Mouse (Mus musculus) MEL (cell line): ENCODE results near the gene Cd180. TPM values are rescaled to one million over a fixed set of nuclear protein-coding genes. Genes with fewer than 3 reads are reported as not detected.

Source experiments
- DNase-seq: peaks from one replicate; pipeline ENCODE4 v3.0.0; 2011; ENCODE audit warnings: low read depth, low spot score
- H3K27ac ChIP-seq: 2 replicates; pipeline ENCODE4 v1.5.1; 2012; ENCODE audit warnings: low read depth, mild to moderate bottlenecking, control low read depth, low read length, moderate library complexity; ENCODE audit not compliant: control insufficient read depth
- H3K27me3 ChIP-seq, 2 experiments: fragments of 150-350 bp in 1 of 2; sonication (generic) in 1 of 2; 2 replicates each; pipeline ENCODE4 v1.6.1; 2012; ENCODE audit warnings: low read length in 2 of 2, mild to moderate bottlenecking in 2 of 2, improper control_type of control experiment in 1 of 2, moderate library complexity in 1 of 2; ENCODE audit not compliant: insufficient read depth in 2 of 2, control insufficient read depth in 1 of 2
- H3K36me3 ChIP-seq, 2 experiments: 2 replicates each; pipeline ENCODE4 v1.6.1; 2012 to 2014; ENCODE audit warnings: low read length in 2 of 2, improper control_type of control experiment in 1 of 2, inconsistent platforms in 1 of 2, mild to moderate bottlenecking in 1 of 2; ENCODE audit not compliant: insufficient read depth in 2 of 2, control insufficient read depth in 1 of 2
- H3K4me1 ChIP-seq, 2 experiments: fragments of 150-350 bp in 1 of 2; sonication (generic) in 1 of 2; 2 replicates each; pipeline ENCODE4 v1.6.1; 2012; ENCODE audit warnings: low read length in 2 of 2, improper control_type of control experiment in 1 of 2, mild to moderate bottlenecking in 1 of 2; ENCODE audit not compliant: insufficient read depth in 2 of 2, control insufficient read depth in 1 of 2
- H3K4me3 ChIP-seq, 2 experiments: fragments of 150-350 bp in 1 of 2; sonication (generic) in 1 of 2; 2 replicates each; pipeline ENCODE4 v1.5.1; 2012; ENCODE audit warnings: low read depth in 2 of 2, low read length in 2 of 2, mild to moderate bottlenecking in 2 of 2, moderate library complexity in 2 of 2, control low read depth in 1 of 2, improper control_type of control experiment in 1 of 2; ENCODE audit not compliant: control insufficient read depth in 1 of 2, insufficient read depth in 1 of 2
- H3K79me2 ChIP-seq: 2 replicates; pipeline ENCODE4 v1.6.1; 2012; ENCODE audit warnings: mild to moderate bottlenecking, low read length, moderate library complexity; ENCODE audit not compliant: control insufficient read depth, poor library complexity, insufficient read depth
- H3K9ac ChIP-seq: 2 replicates; pipeline ENCODE4 v1.6.1; 2012; ENCODE audit warnings: low read depth, mild to moderate bottlenecking, control low read depth, low read length, moderate library complexity; ENCODE audit not compliant: control insufficient read depth, poor library complexity, severe bottlenecking
- H3K9me3 ChIP-seq: fragments of 150-350 bp; sonication (generic); replicated peaks from 2 replicates; pipeline ENCODE4 v1.6.1; 2012; ENCODE audit warnings: mild to moderate bottlenecking, low read length, improper control_type of control experiment, moderate library complexity; ENCODE audit not compliant: insufficient read depth
- CHD1 ChIP-seq: IDR thresholded peaks from 2 replicates; pipeline ENCODE4 v1.6.1; 2012; ENCODE audit warnings: low read depth, mild to moderate bottlenecking, inconsistent platforms, low read length, improper control_type of control experiment
- CHD2 ChIP-seq: IDR thresholded peaks from 2 replicates; pipeline ENCODE4 v1.6.1; 2011; ENCODE audit warnings: low read length, improper control_type of control experiment
- CTCF ChIP-seq, 3 experiments: IDR thresholded peaks in 2 of 3; conservative IDR thresholded peaks in 1 of 3; 2 replicates each; pipeline ENCODE4 v1.5.1; 2011 to 2012; ENCODE audit warnings: low read length in 3 of 3, low read depth in 2 of 3, mild to moderate bottlenecking in 2 of 3, improper control_type of control experiment in 1 of 3, inconsistent platforms in 1 of 3, mixed read lengths in 1 of 3, moderate library complexity in 1 of 3; ENCODE audit not compliant: control insufficient read depth in 1 of 3, insufficient read depth in 1 of 3, poor library complexity in 1 of 3, severe bottlenecking in 1 of 3
- ELF1 ChIP-seq: IDR thresholded peaks from 2 replicates; pipeline ENCODE4 v1.6.1; 2014; ENCODE audit warnings: low read depth, mild to moderate bottlenecking, inconsistent platforms, low read length, improper control_type of control experiment, moderate library complexity
- EP300 ChIP-seq, 2 experiments: IDR thresholded peaks; 2 replicates each; pipeline ENCODE4 v1.6.1; 2011; ENCODE audit warnings: improper control_type of control experiment in 2 of 2, low read length in 2 of 2, low read depth in 1 of 2, mild to moderate bottlenecking in 1 of 2
- ETS1 ChIP-seq: IDR thresholded peaks from 2 replicates; pipeline ENCODE4 v1.6.1; 2012; ENCODE audit warnings: low read depth, mild to moderate bottlenecking, inconsistent platforms, low read length, improper control_type of control experiment, moderate library complexity
- GABPA ChIP-seq: IDR thresholded peaks from 2 replicates; pipeline ENCODE4 v1.6.1; 2012; ENCODE audit warnings: low read depth, mild to moderate bottlenecking, inconsistent platforms, low read length, improper control_type of control experiment, moderate library complexity
- GATA1 ChIP-seq: IDR thresholded peaks from 2 replicates; pipeline ENCODE4 v1.6.1; 2011; ENCODE audit warnings: low read depth, low read length, improper control_type of control experiment
- HCFC1 ChIP-seq: IDR thresholded peaks from 2 replicates; pipeline ENCODE4 v1.6.1; 2012; ENCODE audit warnings: low read depth, mild to moderate bottlenecking, inconsistent platforms, low read length, improper control_type of control experiment, moderate library complexity
- JUND ChIP-seq: IDR thresholded peaks from 2 replicates; pipeline ENCODE4 v1.6.1; 2011; ENCODE audit warnings: low read depth, mild to moderate bottlenecking, improper control_type of control experiment, low read length
- KAT2A ChIP-seq: conservative IDR thresholded peaks from 2 replicates; pipeline ENCODE4 v1.6.1; 2012; ENCODE audit warnings: low read depth, low read length, improper control_type of control experiment, inconsistent platforms
- MAX ChIP-seq: IDR thresholded peaks from 2 replicates; pipeline ENCODE4 v1.6.1; 2011; ENCODE audit warnings: low read length, improper control_type of control experiment
- MEF2A ChIP-seq: IDR thresholded peaks from 2 replicates; pipeline ENCODE4 v1.6.1; 2014; ENCODE audit warnings: low read depth, mild to moderate bottlenecking, inconsistent platforms, low read length, improper control_type of control experiment; ENCODE audit not compliant: poor library complexity, insufficient replicate concordance, severe bottlenecking; ENCODE audit errors: extremely low read depth
- MXI1 ChIP-seq: IDR thresholded peaks from 2 replicates; pipeline ENCODE4 v1.6.1; 2011; ENCODE audit warnings: mild to moderate bottlenecking, low read depth, low read length, improper control_type of control experiment
- MYC ChIP-seq: IDR thresholded peaks from 2 replicates; pipeline ENCODE4 v1.6.1; 2011; ENCODE audit warnings: low read depth, mild to moderate bottlenecking, low read length, improper control_type of control experiment, moderate library complexity
- NRF1 ChIP-seq: IDR thresholded peaks from 2 replicates; pipeline ENCODE4 v1.6.1; 2014; ENCODE audit warnings: low read depth, mild to moderate bottlenecking, inconsistent platforms, low read length, improper control_type of control experiment, moderate library complexity; ENCODE audit not compliant: poor library complexity, insufficient read depth, severe bottlenecking
- SIN3A ChIP-seq: IDR thresholded peaks from 2 replicates; pipeline ENCODE4 v1.6.1; 2012; ENCODE audit warnings: low read length, improper control_type of control experiment, inconsistent platforms
- TAL1 ChIP-seq: IDR thresholded peaks from 2 replicates; pipeline ENCODE4 v1.6.1; 2012; ENCODE audit warnings: mild to moderate bottlenecking, inconsistent platforms, low read length, moderate library complexity, mixed read lengths
- UBTF ChIP-seq: IDR thresholded peaks from 2 replicates; pipeline ENCODE4 v1.6.1; 2012; ENCODE audit warnings: low read depth, mild to moderate bottlenecking, inconsistent platforms, low read length, improper control_type of control experiment, moderate library complexity, borderline replicate concordance; ENCODE audit not compliant: insufficient read depth
- USF1 ChIP-seq: IDR thresholded peaks from 2 replicates; pipeline ENCODE4 v1.6.1; 2014; ENCODE audit warnings: low read depth, mild to moderate bottlenecking, inconsistent platforms, low read length, improper control_type of control experiment, moderate library complexity
- USF2 ChIP-seq, 2 experiments: IDR thresholded peaks; 2 replicates each; pipeline ENCODE4 v1.6.1; 2011 to 2012; ENCODE audit warnings: improper control_type of control experiment in 2 of 2, low read length in 2 of 2, borderline replicate concordance in 1 of 2, inconsistent platforms in 1 of 2, low read depth in 1 of 2, mild to moderate bottlenecking in 1 of 2; ENCODE audit not compliant: insufficient read depth in 1 of 2
- ZKSCAN1 ChIP-seq: IDR thresholded peaks from 2 replicates; pipeline ENCODE4 v1.6.1; 2012; ENCODE audit warnings: low read depth, mild to moderate bottlenecking, inconsistent platforms, low read length, improper control_type of control experiment, moderate library complexity
- ZMIZ1 ChIP-seq: IDR thresholded peaks from 2 replicates; pipeline ENCODE4 v1.6.1; 2012; ENCODE audit warnings: low read depth, mild to moderate bottlenecking, inconsistent platforms, low read length, improper control_type of control experiment, moderate library complexity
- polyA plus RNA-seq, 2 experiments: library from polyadenylated mRNA; stranded (reverse) in 1 of 2; unstranded in 1 of 2; fragments of >175 nt in 1 of 2; fragments of >200 nt in 1 of 2; gene quantifications; 2 replicates each; pipeline versions ENCODE4 v1.2.1 to v1.2.4; 2012; ENCODE audit warnings: low replicate concordance in 2 of 2, low read depth in 1 of 2; ENCODE audit not compliant: insufficient read length in 2 of 2, insufficient read depth in 1 of 2, missing spikeins in 1 of 2
- total RNA-seq: library from RNA; depleted of rRNA; stranded (reverse); fragments of 300-350 nt; gene quantifications from 2 replicates; pipeline ENCODE4 v1.2.3, GENCODE M21; 2012

Cd180 gene
- total and polyA plus RNA-seq, 3 experiments = 0.12 to 1.8 TPM; not detected in 1

GRCm38 (mm10) chr13:102725906-102726305 is 32.5 kb downstream of the Cd180 start:
- H3K4me1 ChIP-seq = peaks cover 10 to 13% of the 10 kb centered on the region in 2 experiments
- no peaks in the 10 kb centered on the region for H3K27me3 ChIP-seq
- H3K9ac ChIP-seq = no peak overlapping the region
- TF ChIP-seq ELF1 (no peak), JUND (no peak), ZKSCAN1 (no peak), MEF2A (no peak), TAL1 (no peak), USF1 (no peak), HCFC1 (no peak), CHD1 (no peak), EP300 (IDR thresholded peaks at IDR 0.05; ENCODE audit: low read depth in 1 of 2, low read length in 2 of 2) (no peak), CHD2 (no peak), NRF1 (no peak), UBTF (no peak), SIN3A (no peak), GATA1 (no peak), ETS1 (no peak), KAT2A (no peak), USF2 (IDR thresholded peaks at IDR 0.05; ENCODE audit: borderline replicate concordance in 1 of 2, insufficient read depth in 1 of 2, low read depth in 1 of 2, low read length in 2 of 2) (no peak)
- TF ChIP-seq, all 39 proteins: peak for 0
- H3K27ac ChIP-seq = no peak overlapping the region
- no peak overlapping the region for H3K4me3 ChIP-seq
- H3K9me3 ChIP-seq = no peaks in the 10 kb centered on the region
- DNase-seq = no peak
- peaks cover 0 to 17% of the 10 kb centered on the region in 2 experiments; a peak in 2 of 4 replicates for H3K36me3 ChIP-seq
- no peaks in the 10 kb centered on the region for H3K79me2 ChIP-seq

GRCm38 (mm10) chr13:102726876-102727275 is 33.5 kb downstream of the Cd180 start:
- H3K79me2 ChIP-seq = no peaks in the 10 kb centered on the region
- no peak for DNase-seq
- no peaks in the 10 kb centered on the region for H3K9me3 ChIP-seq
- H3K36me3 ChIP-seq = peaks cover 0 to 17% of the 10 kb centered on the region in 2 experiments; a peak in 2 of 4 replicates
- H3K27ac ChIP-seq = no peak overlapping the region
- H3K4me3 ChIP-seq = no peak overlapping the region
- H3K27me3 ChIP-seq = no peaks in the 10 kb centered on the region
- H3K9ac ChIP-seq = no peak overlapping the region
- TF ChIP-seq CHD2 = no peak
- no peak for TF ChIP-seq MYC
- TF ChIP-seq MAX = no peak
- no peak for TF ChIP-seq MXI1
- no peak for TF ChIP-seq MEF2A
- TF ChIP-seq ZKSCAN1 = no peak
- no peak for TF ChIP-seq GABPA
- TF ChIP-seq SIN3A = no peak
- TF ChIP-seq CTCF (IDR thresholded peaks at IDR 0.05 in 2 of 3, conservative IDR thresholded peaks at IDR 0.05 in 1 of 3; ENCODE audit: control insufficient read depth in 1 of 3, insufficient read depth in 1 of 3, low read depth in 2 of 3, low read length in 3 of 3, poor library complexity in 1 of 3, severe bottlenecking in 1 of 3) = no peak
- no peak for TF ChIP-seq ZMIZ1
- H3K4me1 ChIP-seq = peaks cover 10 to 13% of the 10 kb centered on the region in 2 experiments
